Mouse (Mus musculus): ENCODE measurements around the gene Pcgf2.

- no peak for TF ChIP-seq CTCF (IDR thresholded peaks at IDR 0.05; ENCODE audit: borderline replicate concordance, extremely low read depth, insufficient read depth, insufficient read length)
- TF ChIP-seq POLR2A (IDR thresholded peaks at IDR 0.05; ENCODE audit: borderline replicate concordance, extremely low read depth, insufficient read depth, insufficient read length, poor library complexity, severe bottlenecking) = no peak
Measured at GRCm38 (mm10) chr11:97696669-97697068, 3.6 kb downstream of the Pcgf2 start.
